Mouse (Mus musculus) heart, adult 11 months (tissue): ENCODE results near the gene Coil.
A peak's percentile ranks its signal among the peaks of the same experiment; 100 is the strongest.
"Not testable (repeated sequence)": the region's sequence is repeated elsewhere in the genome, so short reads cannot be mapped to it uniquely, and the experiment has no call there.

ENCODE experiments used
- DNase-seq: peaks from one replicate; pipeline ENCODE4 v3.0.0; 2022

Coil gene

GRCm38 (mm10) chr11:88973776-88974701, 4.0 kb downstream of the Coil start:
- peak; percentile 99 for DNase-seq

GRCm38 (mm10) chr11:88976320-88976719, 6.3 kb downstream of the Coil start:
- DNase-seq, result no peak

GRCm38 (mm10) chr11:88977188-88977587, 7.1 kb downstream of the Coil start:
- DNase-seq, result no peak

- DNase-seq, result no peak
Observed at GRCm38 (mm10) chr11:88981337-88981736, 11.3 kb downstream of the Coil start.

GRCm38 (mm10) chr11:88986616-88987015, 16.6 kb downstream of the Coil start:
- DNase-seq, result no peak

GRCm38 (mm10) chr11:88988956-88989355, 18.9 kb downstream of the Coil start:
- no peak for DNase-seq

GRCm38 (mm10) chr11:88989530-88989929, 19.5 kb downstream of the Coil start:
- no peak for DNase-seq

- no peak for DNase-seq
Observed at GRCm38 (mm10) chr11:88993186-88993585, 23.1 kb downstream of the Coil start.

GRCm38 (mm10) chr11:88993625-88994024, 23.6 kb downstream of the Coil start:
- DNase-seq, result peak; percentile 97

GRCm38 (mm10) chr11:88994492-88994891, 24.4 kb downstream of the Coil start:
- DNase-seq, result no peak

GRCm38 (mm10) chr11:88995616-88996015, 25.6 kb downstream of the Coil start:
- no peak for DNase-seq

- peak; percentile 98 for DNase-seq
Observed at GRCm38 (mm10) chr11:88996427-88996826, 26.4 kb downstream of the Coil start.

- not testable (repeated sequence) for DNase-seq
Observed at GRCm38 (mm10) chr11:88997343-88997742, 27.3 kb downstream of the Coil start.

GRCm38 (mm10) chr11:88998406-88998805, 28.4 kb downstream of the Coil start:
- no peak for DNase-seq

- DNase-seq, result peak; percentile 100
Observed at GRCm38 (mm10) chr11:88998974-88999722, 29.1 kb downstream of the Coil start, which contains the start of gene Trim25. Gene Trim25, plus strand, starts transcription at chr11:88999376.

GRCm38 (mm10) chr11:88999723-89000526, 29.9 kb downstream of the Coil start:
- no peak for DNase-seq

GRCm38 (mm10) chr11:89000527-89000819, 30.4 kb downstream of the Coil start:
- DNase-seq, result peak; percentile 91

- DNase-seq, result no peak
Observed at GRCm38 (mm10) chr11:89001569-89001968, 31.5 kb downstream of the Coil start.

- DNase-seq, result no peak
Observed at GRCm38 (mm10) chr11:89002068-89002467, 32.0 kb downstream of the Coil start.

GRCm38 (mm10) chr11:89002621-89003020, 32.6 kb downstream of the Coil start:
- DNase-seq, result peak; percentile 94

- peak; percentile 94 for DNase-seq
Observed at GRCm38 (mm10) chr11:89003078-89003477, 33.0 kb downstream of the Coil start.

- DNase-seq, result no peak
Observed at GRCm38 (mm10) chr11:89003726-89004125, 33.7 kb downstream of the Coil start.

- DNase-seq, result no peak
Observed at GRCm38 (mm10) chr11:89005473-89005872, 35.4 kb downstream of the Coil start.
